Mouse (Mus musculus) olfactory bulb, adult 2 months (tissue): ENCODE results near the gene Spint2.

Source experiments
- CTCF ChIP-seq: fragments of 200-500 bp; IDR thresholded peaks from 2 replicates; pipeline ENCODE4 v1.5.1; 2012; ENCODE audit warnings: low read depth, mild to moderate bottlenecking, low read length, moderate library complexity; ENCODE audit not compliant: insufficient read depth
- POLR2A ChIP-seq: fragments of 200-500 bp; IDR thresholded peaks from 2 replicates; pipeline ENCODE4 v1.6.1; 2012; ENCODE audit warnings: mild to moderate bottlenecking, low read depth, low read length, moderate library complexity; ENCODE audit not compliant: insufficient read depth

DNA sequence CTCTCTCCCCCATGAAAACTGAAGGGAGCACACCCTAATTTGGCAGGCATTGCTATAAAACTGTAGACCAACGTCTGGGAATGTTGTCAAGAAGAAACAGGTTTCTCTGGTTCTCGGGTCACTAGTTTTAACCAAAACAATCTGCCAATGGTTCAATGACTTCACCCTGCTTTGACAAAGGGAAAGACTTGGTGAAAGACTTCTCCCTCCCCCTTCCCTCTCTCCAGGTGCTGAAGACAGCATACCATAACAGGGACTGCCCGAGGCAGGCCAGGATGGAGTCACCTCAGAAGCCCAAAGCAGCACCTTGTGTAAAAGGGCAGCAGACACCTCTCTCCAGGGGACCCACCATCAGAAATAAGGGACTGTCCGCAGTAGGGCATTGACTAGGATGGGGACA lies 14.8 kb downstream of the Spint2 start:
- no peak for TF ChIP-seq POLR2A
- TF ChIP-seq CTCF: no peak
